ENCODE assay signal across 8 mouse cellular contexts in the genomic region with DNA sequence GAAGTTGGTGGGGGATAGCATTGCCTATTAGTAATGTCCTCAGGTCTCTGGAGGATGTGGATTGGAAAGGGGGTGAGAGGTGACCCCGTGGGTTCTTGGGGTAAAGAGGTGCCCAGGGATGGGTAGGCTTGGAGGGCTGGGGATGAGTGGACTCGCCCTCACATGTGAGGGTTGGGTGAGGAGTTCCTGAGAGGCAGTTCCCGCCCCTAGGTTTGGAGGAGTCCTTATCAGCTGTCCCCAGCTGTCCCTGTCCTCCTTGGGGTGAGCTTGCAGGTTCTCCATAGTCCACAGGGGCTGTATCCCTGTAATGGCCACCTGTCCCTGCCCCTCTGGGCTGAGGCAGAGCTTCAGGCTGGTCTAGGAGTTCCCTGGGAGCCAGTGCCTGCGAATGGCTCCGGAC. TPM values are rescaled to one million over a fixed set of nuclear protein-coding genes. Genes with fewer than 3 reads are reported as not detected.
A peak's percentile ranks its signal among the peaks of the same experiment; 100 is the strongest.
DNase-seq lines count a peak whose midpoint lies in the region; ATAC-seq and TF ChIP-seq lines count a peak whose summit lies in the region.

No protein-coding gene starts in this region.

- no peaks in the 10 kb centered on the region for H3K27me3 ChIP-seq in embryonic facial prominence, embryonic 13.5 days
- H3K27me3 ChIP-seq in limb, embryonic 13.5 days = no peaks in the 10 kb centered on the region

- peak overlapping the region; percentile 93 for H3K27ac ChIP-seq in layer of hippocampus, adult 2 months
- no peak overlapping the region for H3K27ac ChIP-seq in embryonic facial prominence, embryonic 13.5 days
- no peak overlapping the region for H3K27ac ChIP-seq in limb, embryonic 13.5 days

- no peaks in the 10 kb centered on the region for H3K9me3 ChIP-seq in embryonic facial prominence, embryonic 13.5 days
- no peaks in the 10 kb centered on the region for H3K9me3 ChIP-seq in limb, embryonic 13.5 days

- TF ChIP-seq CTCF in layer of hippocampus, adult 2 months (conservative IDR thresholded peaks at IDR 0.05) = no peak

- peak overlapping the region; percentile 93 for H3K9ac ChIP-seq in embryonic facial prominence, embryonic 13.5 days
- H3K9ac ChIP-seq in limb, embryonic 13.5 days = peak overlapping the region; percentile 90

- peaks cover 46% of the 10 kb centered on the region for H3K36me3 ChIP-seq in embryonic facial prominence, embryonic 13.5 days
- H3K36me3 ChIP-seq in limb, embryonic 13.5 days = peaks cover 47% of the 10 kb centered on the region

- 85% methylated on average over 5 of the region's 5 CpGs for WGBS in embryonic facial prominence, embryonic 13.5 days
- WGBS in limb, embryonic 13.5 days = 76% methylated on average over 5 of the region's 5 CpGs

- peak overlapping the region; percentile 99 for H3K4me2 ChIP-seq in embryonic facial prominence, embryonic 13.5 days
- H3K4me2 ChIP-seq in limb, embryonic 13.5 days (replicated peaks) = peak overlapping the region; percentile 98

- peak overlapping the region; percentile 99 for H3K4me3 ChIP-seq in layer of hippocampus, adult 2 months
- peak overlapping the region; percentile 79 for H3K4me3 ChIP-seq in embryonic facial prominence, embryonic 13.5 days
- peak overlapping the region; percentile 78 for H3K4me3 ChIP-seq in limb, embryonic 13.5 days

- peaks cover 33% of the 10 kb centered on the region for H3K4me1 ChIP-seq in embryonic facial prominence, embryonic 13.5 days
- peaks cover 40% of the 10 kb centered on the region for H3K4me1 ChIP-seq in limb, embryonic 13.5 days

- no peak for ATAC-seq in embryonic facial prominence, embryonic 13.5 days (ENCODE audit: insufficient number of reproducible peaks, insufficient read depth, low FRiP score, low TSS enrichment, low read depth)
- no peak for ATAC-seq in limb, embryonic 13.5 days (ENCODE audit: low FRiP score, low read depth)

- no peak for DNase-seq in layer of hippocampus, adult 2 months (ENCODE audit: low spot score in 2 of 2)
- DNase-seq in layer of hippocampus, postnatal 14 days (ENCODE audit: low spot score in 2 of 2) = no peak
- peak; percentile 75 to 86 for DNase-seq in spleen, postnatal 10 days (ENCODE audit: low spot score in 2 of 2)
- DNase-seq in left cerebral cortex, adult 8-10 months (ENCODE audit: low spot score in 2 of 2) = no peak
- no peak for DNase-seq in thymus, adult 18-20 months
- DNase-seq in adipocyte (ENCODE audit: low spot score) = no peak

RNA-seq across cellular contexts. Expression of gene Bsg, which starts 1.7 kb away (rescaled TPM):
- total RNA-seq in layer of hippocampus, adult 2 months (2021) = 100 to 1,000 TPM; 538 TPM
- total RNA-seq in layer of hippocampus, postnatal 14 days (2021) = 100 to 1,000 TPM; 695 to 807 TPM
- polyA plus RNA-seq in embryonic facial prominence, embryonic 13.5 days (2015; fragmentation: Nextera tagmentation; extraction: Ambion mirVana) = 703 and 715 TPM in 2 replicates
- 761 and 775 TPM in 2 replicates for polyA plus RNA-seq in limb, embryonic 13.5 days (2015; fragmentation: Nextera tagmentation; extraction: Ambion mirVana)
- 100 to 1,000 TPM; 545 to 609 (median 570) TPM for total RNA-seq in left cerebral cortex, adult 8-10 months (2022)

RNA-seq across cellular contexts. Expression of gene Hcn2, which starts 10.5 kb away (rescaled TPM):
- total RNA-seq in layer of hippocampus, adult 2 months (2021) = 100 to 1,000 TPM; 118 TPM
- 10 to 100 TPM; 89.2 to 96.6 TPM for total RNA-seq in layer of hippocampus, postnatal 14 days (2021)
- 0.10 and 0.12 TPM in 2 replicates for polyA plus RNA-seq in embryonic facial prominence, embryonic 13.5 days (2015; fragmentation: Nextera tagmentation; extraction: Ambion mirVana)
- polyA plus RNA-seq in limb, embryonic 13.5 days (2015; fragmentation: Nextera tagmentation; extraction: Ambion mirVana) = not detected in 2 replicates
- total RNA-seq in left cerebral cortex, adult 8-10 months (2022) = 100 to 1,000 TPM; 162 to 182 (median 166) TPM

RNA-seq across cellular contexts. Expression of gene Gzmm, which starts 17.1 kb away (rescaled TPM):
- 1 to 10 TPM; 3.3 to 4.0 TPM for total RNA-seq in layer of hippocampus, adult 2 months (2021)
- 1 to 10 TPM; 1.7 to 1.9 TPM for total RNA-seq in layer of hippocampus, postnatal 14 days (2021)
- polyA plus RNA-seq in embryonic facial prominence, embryonic 13.5 days (2015; fragmentation: Nextera tagmentation; extraction: Ambion mirVana) = 0.81 and 0.84 TPM in 2 replicates
- polyA plus RNA-seq in limb, embryonic 13.5 days (2015; fragmentation: Nextera tagmentation; extraction: Ambion mirVana) = 0.83 and 0.92 TPM in 2 replicates
- total RNA-seq in left cerebral cortex, adult 8-10 months (2022) = 1 to 10 TPM; 2.2 to 3.6 (median 3.2) TPM

RNA-seq across cellular contexts. Expression of gene Cdc34, which starts 24.0 kb away (rescaled TPM):
- 10 to 100 TPM; 73.1 to 79.8 TPM for total RNA-seq in layer of hippocampus, adult 2 months (2021)
- 10 to 100 TPM; 60.9 to 68.5 TPM for total RNA-seq in layer of hippocampus, postnatal 14 days (2021)
- polyA plus RNA-seq in embryonic facial prominence, embryonic 13.5 days (2015; fragmentation: Nextera tagmentation; extraction: Ambion mirVana) = 102 and 106 TPM in 2 replicates
- 116 and 123 TPM in 2 replicates for polyA plus RNA-seq in limb, embryonic 13.5 days (2015; fragmentation: Nextera tagmentation; extraction: Ambion mirVana)
- total RNA-seq in left cerebral cortex, adult 8-10 months (2022) = 10 to 100 TPM; 65.7 to 72.5 (median 70.4) TPM

RNA-seq across cellular contexts. Expression of gene Tpgs1, which starts 36.8 kb away (rescaled TPM):
- 10 to 100 TPM; 67.8 to 73.5 TPM for total RNA-seq in layer of hippocampus, adult 2 months (2021)
- total RNA-seq in layer of hippocampus, postnatal 14 days (2021) = 10 to 100 TPM; 72.3 to 73.2 TPM
- polyA plus RNA-seq in embryonic facial prominence, embryonic 13.5 days (2015; fragmentation: Nextera tagmentation; extraction: Ambion mirVana) = 58.1 and 62.1 TPM in 2 replicates
- polyA plus RNA-seq in limb, embryonic 13.5 days (2015; fragmentation: Nextera tagmentation; extraction: Ambion mirVana) = 62.0 and 65.9 TPM in 2 replicates
- total RNA-seq in left cerebral cortex, adult 8-10 months (2022) = 10 to 100 TPM; 65.1 to 74.5 (median 69.8) TPM

Comparison
In these comparisons a context has a peak if more than half of its experiments do, and no peak if none do; other contexts are left out.
1. DNase-seq: peak in spleen, postnatal 10 days (2 of 2); none in layer of hippocampus, adult 2 months (0 of 2), layer of hippocampus, postnatal 14 days (0 of 2), left cerebral cortex, adult 8-10 months (0 of 2), thymus, adult 18-20 months (0 of 2) and adipocyte (single experiment).
2. Peak in every context shown above with its lines, with median percentiles within 50 percentile points of each other: H3K4me3 ChIP-seq.